Mouse (Mus musculus): ENCODE results near the gene Dcdc2b. TPM values are rescaled to one million over a fixed set of nuclear protein-coding genes. Genes with fewer than 3 reads are reported as not detected.

Dcdc2b gene
- polyA plus RNA-seq, 1 experiment from 2014 or later: 1.5 TPM

DNA sequence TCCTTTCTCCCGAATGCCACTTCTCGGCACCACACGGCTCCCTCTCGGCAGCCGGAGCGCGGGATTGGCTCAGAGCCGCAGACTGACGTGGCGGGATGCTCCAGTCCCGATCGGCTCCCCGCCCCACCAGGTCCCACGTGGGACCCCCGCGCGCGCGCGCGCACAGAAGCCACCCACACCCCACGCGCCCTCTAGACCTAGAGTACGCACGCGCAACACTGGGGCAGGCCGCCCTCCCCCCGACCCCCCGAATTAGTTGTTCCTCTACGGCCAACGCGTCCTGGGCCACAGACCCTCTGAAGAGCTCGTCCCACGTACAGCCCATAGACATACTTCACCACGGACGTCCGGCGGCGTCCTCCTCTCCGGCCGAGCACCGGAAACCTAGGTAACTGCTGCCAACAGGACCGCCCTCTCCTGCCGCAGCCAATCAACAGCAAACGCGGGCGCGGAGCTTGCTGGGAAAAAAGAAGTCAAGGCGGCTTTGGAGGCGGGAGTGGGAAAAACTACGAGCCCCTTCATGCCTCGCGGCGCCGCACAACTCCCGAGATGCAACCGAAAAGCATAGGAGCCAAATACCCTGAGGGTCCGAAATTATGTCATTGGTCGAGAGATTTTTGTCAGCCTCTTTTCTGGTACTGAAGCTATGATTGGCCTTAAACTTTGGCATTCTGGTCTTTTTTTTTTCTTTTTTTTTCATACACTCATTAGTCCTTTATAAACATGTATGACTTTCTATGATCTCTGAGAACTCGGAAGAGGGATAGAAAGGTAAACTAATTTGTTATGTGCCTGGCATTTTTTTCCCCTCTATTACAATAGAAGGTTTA is 26.8 kb upstream of the Dcdc2b start, which contains the start of gene Txlna:
Gene Txlna, minus strand, starts transcription at position 428 of the 830 bp plus-strand sequence.
- DNase-seq (ENCODE audit: low spot score) (peak; percentile 96), ATAC-seq (replicated peaks; ENCODE audit: low FRiP score) (peak; percentile 92)
- H3K36me3 ChIP-seq (ENCODE audit: control insufficient read depth, insufficient read depth, low read length): peaks cover 35% of the 10 kb centered on the region
- H3K9ac ChIP-seq (ENCODE audit: low read depth, low read length): peak within 1 kb of the TSS; percentile 75
- H3K27me3 ChIP-seq (replicated peaks; ENCODE audit: control insufficient read depth, insufficient read depth, low read length): no peaks in the 10 kb centered on the region
- peak within 1 kb of the TSS; percentile 72 for H3K4me3 ChIP-seq (ENCODE audit: low read depth, low read length)
- peak within 1 kb of the TSS; percentile 91 for H3K4me2 ChIP-seq
- 1% methylated on average over 60 of the region's 60 CpGs for WGBS
- peak within 1 kb of the TSS; percentile 82 for H3K27ac ChIP-seq (ENCODE audit: low read depth, low read length)
- no peaks in the 10 kb centered on the region for H3K9me3 ChIP-seq (ENCODE audit: control insufficient read depth, low read length)
- peaks cover 16% of the 10 kb centered on the region for H3K4me1 ChIP-seq (replicated peaks; ENCODE audit: control insufficient read depth, insufficient read depth, low read length)

DNA sequence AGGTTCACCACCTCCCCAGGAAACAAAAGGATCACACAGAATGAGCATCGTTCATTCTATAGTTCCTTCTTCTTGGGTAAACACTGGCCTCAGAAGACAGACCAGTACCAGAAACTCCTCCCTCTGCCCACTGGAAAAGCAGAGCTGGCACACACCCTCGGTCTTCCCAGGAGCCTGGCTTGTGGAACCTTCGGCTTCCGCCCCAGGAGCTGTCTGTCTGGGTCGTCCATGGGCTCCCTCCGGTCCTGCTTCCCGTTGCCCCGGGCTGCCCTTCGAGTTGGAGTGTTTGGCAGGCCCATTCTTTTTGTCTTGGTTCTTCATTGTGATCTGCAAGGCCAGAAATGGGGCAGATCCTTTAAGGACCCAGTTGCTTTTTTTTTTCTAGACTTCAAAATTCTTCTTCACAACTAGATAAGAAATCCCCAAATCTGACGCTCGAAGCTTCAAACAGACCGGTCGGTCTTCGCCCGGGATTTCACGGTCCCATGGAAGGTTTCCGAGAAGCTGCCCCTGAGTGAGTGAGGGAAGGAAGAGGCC is 26.1 kb upstream of the Dcdc2b start:
- DNase-seq (ENCODE audit: low spot score): peak; percentile 49
- WGBS: 7% methylated on average over 17 of the region's 17 CpGs
- H3K27ac ChIP-seq (ENCODE audit: low read depth, low read length): peak overlapping the region; percentile 82
- peaks cover 16% of the 10 kb centered on the region for H3K4me1 ChIP-seq (replicated peaks; ENCODE audit: control insufficient read depth, insufficient read depth, low read length)
- peak overlapping the region; percentile 91 for H3K4me2 ChIP-seq
- no peaks in the 10 kb centered on the region for H3K9me3 ChIP-seq (ENCODE audit: control insufficient read depth, low read length)
- no peak for ATAC-seq (replicated peaks; ENCODE audit: low FRiP score)
- H3K9ac ChIP-seq (ENCODE audit: low read depth, low read length): peak overlapping the region; percentile 75
- H3K36me3 ChIP-seq (ENCODE audit: control insufficient read depth, insufficient read depth, low read length): peaks cover 35% of the 10 kb centered on the region
- H3K4me3 ChIP-seq (ENCODE audit: low read depth, low read length): peak overlapping the region; percentile 72
- no peaks in the 10 kb centered on the region for H3K27me3 ChIP-seq (replicated peaks; ENCODE audit: control insufficient read depth, insufficient read depth, low read length)

DNA sequence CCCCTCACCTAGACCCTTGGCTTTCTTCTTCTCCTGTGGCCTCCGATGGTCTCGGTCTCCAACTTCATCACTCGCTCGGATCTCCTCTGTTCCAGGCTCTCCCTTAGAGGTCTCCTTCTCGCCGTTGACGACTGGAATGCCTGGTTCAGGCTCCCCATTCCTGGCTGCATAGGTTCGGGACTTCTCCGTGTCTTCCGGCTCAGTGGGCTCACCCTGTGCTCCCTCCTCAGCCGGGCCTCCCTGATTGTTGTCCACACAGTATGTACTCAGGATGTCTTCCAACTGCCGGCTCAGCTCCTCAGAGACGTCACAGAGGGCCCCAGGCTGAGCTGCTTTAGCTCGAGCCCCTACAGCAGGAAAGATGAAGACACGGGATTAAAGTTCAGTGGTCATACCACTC is 25.2 kb upstream of the Dcdc2b start:
- 89% methylated on average over 15 of the region's 15 CpGs for WGBS
- Histone ChIP-seq H3K4me1 (replicated peaks; ENCODE audit: control insufficient read depth, insufficient read depth, low read length) (peaks cover 20% of the 10 kb centered on the region), H3K9ac (ENCODE audit: low read depth, low read length) (peak overlapping the region; percentile 75), H3K27ac (ENCODE audit: low read depth, low read length) (peak overlapping the region; percentile 82; the same call in 1 of the 2 replicates), H3K36me3 (ENCODE audit: control insufficient read depth, insufficient read depth, low read length) (peaks cover 39% of the 10 kb centered on the region), H3K4me2 (peak overlapping the region; percentile 91), H3K27me3 (replicated peaks; ENCODE audit: control insufficient read depth, insufficient read depth, low read length) (no peaks in the 10 kb centered on the region), H3K4me3 (ENCODE audit: low read depth, low read length) (peak overlapping the region; percentile 72), H3K9me3 (ENCODE audit: control insufficient read depth, low read length) (no peaks in the 10 kb centered on the region)
- DNase-seq (ENCODE audit: low spot score) (no peak), ATAC-seq (replicated peaks; ENCODE audit: low FRiP score) (no peak)

DNA sequence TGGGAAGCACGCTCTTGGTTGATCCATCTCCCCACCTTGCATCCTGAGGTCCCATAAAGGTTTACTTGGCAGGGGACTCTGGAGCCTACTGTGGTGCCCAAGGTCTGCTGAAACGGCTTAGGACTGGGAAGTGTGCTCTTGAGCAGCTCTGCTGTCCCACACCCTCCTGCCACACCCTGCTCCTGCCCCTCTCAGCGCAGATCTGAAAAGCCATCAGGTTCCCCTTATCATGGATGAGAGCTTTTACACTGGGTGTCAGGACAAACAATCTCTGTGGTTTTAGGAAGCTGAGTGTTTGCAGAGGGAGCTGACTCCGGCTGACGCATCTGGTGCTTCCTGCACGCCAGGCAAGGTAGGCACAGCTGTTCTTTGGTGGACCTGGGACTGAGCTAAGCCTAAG is 19.8 kb upstream of the Dcdc2b start:
- no peak overlapping the region for H3K9ac ChIP-seq (ENCODE audit: low read depth, low read length)
- H3K36me3 ChIP-seq (ENCODE audit: control insufficient read depth, insufficient read depth, low read length): peaks cover 77% of the 10 kb centered on the region
- ATAC-seq (replicated peaks; ENCODE audit: low FRiP score) (peak; percentile 70), DNase-seq (ENCODE audit: low spot score) (no peak)
- no peak overlapping the region for H3K4me3 ChIP-seq (ENCODE audit: low read depth, low read length)
- H3K27ac ChIP-seq (ENCODE audit: low read depth, low read length): no peak overlapping the region
- H3K4me2 ChIP-seq: no peak overlapping the region; the same call in 1 of the 2 replicates
- H3K9me3 ChIP-seq (ENCODE audit: control insufficient read depth, low read length): no peaks in the 10 kb centered on the region
- H3K4me1 ChIP-seq (replicated peaks; ENCODE audit: control insufficient read depth, insufficient read depth, low read length): peaks cover 14% of the 10 kb centered on the region
- H3K27me3 ChIP-seq (replicated peaks; ENCODE audit: control insufficient read depth, insufficient read depth, low read length): no peaks in the 10 kb centered on the region
- 69% methylated on average over 6 of the region's 6 CpGs for WGBS

DNA sequence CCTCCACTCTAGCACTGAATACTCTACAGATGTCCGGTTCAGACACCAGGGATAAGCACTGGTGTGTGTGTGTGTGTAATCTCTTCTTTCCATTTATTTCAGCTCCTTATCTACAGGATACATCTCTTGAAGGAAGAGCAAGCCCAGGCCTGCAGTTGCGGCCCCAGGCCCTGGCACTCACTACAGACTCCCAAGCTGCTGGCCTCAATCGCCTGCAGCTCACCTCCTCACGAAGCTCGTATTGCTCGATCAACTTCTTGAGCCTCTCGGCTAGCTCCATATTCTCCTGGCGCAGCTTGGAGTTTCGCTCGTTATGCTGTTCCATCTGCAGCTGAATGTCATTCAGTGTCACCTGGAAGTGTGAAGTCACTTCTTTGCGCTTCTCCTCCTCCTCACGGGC is 17.8 kb upstream of the Dcdc2b start:
- Histone ChIP-seq H3K4me2 (no peak overlapping the region), H3K27me3 (replicated peaks; ENCODE audit: control insufficient read depth, insufficient read depth, low read length) (no peaks in the 10 kb centered on the region), H3K36me3 (ENCODE audit: control insufficient read depth, insufficient read depth, low read length) (peaks cover 80% of the 10 kb centered on the region), H3K27ac (ENCODE audit: low read depth, low read length) (no peak overlapping the region), H3K4me1 (replicated peaks; ENCODE audit: control insufficient read depth, insufficient read depth, low read length) (peaks cover 10% of the 10 kb centered on the region), H3K9ac (ENCODE audit: low read depth, low read length) (no peak overlapping the region), H3K9me3 (ENCODE audit: control insufficient read depth, low read length) (no peaks in the 10 kb centered on the region), H3K4me3 (ENCODE audit: low read depth, low read length) (no peak overlapping the region)
- ATAC-seq (replicated peaks; ENCODE audit: low FRiP score) (no peak), DNase-seq (ENCODE audit: low spot score) (no peak)
- WGBS: 92% methylated on average over 12 of the region's 12 CpGs

DNA sequence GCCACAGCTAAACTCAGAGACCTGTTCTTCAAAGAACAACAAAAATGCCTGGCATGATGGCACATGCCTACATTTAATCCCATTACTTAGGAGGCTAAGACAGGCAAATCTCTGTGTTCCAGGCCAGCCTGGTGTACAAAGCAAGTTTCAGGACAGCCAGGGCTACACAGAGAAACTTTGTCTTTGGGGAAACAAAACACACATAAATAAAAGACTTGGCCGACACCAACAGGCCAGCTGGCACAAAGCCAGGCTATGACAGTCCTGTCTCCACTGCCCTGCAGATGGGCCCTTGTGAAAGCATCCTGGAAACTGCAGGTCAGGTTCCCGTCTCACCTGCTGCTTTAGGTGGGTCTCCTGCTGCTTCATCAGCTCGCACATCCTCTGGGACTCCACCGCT is 16.9 kb upstream of the Dcdc2b start:
- no peak for DNase-seq (ENCODE audit: low spot score)
- H3K4me3 ChIP-seq (ENCODE audit: low read depth, low read length): no peak overlapping the region

DNA sequence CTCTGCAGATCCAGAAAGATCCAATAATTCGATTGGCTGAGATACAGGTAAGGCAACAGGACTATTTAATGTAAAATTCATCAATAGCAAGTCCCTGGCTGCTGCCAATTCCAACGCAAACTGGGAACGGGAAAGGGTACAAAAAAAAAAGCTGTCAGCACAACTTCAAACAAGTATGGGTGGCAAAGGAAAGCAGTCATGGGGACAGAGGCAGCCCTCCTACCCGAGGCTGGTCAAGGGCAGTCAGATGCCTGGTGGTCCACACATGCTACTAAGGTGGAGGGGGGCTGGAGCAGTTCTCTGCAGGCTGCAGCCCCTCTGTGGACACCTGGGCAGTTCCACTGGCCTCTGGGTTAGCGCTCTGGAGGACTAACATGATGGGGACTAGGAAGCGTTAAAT is 12.0 kb upstream of the Dcdc2b start:
- no peak for DNase-seq (ENCODE audit: low spot score)
- peaks cover 40% of the 10 kb centered on the region for H3K36me3 ChIP-seq (ENCODE audit: control insufficient read depth, insufficient read depth, low read length)
- no peak overlapping the region for H3K4me2 ChIP-seq
- H3K9ac ChIP-seq (ENCODE audit: low read depth, low read length): no peak overlapping the region
- H3K4me1 ChIP-seq (replicated peaks; ENCODE audit: control insufficient read depth, insufficient read depth, low read length): peaks cover 22% of the 10 kb centered on the region
- H3K27ac ChIP-seq (ENCODE audit: low read depth, low read length): no peak overlapping the region
- no peak for ATAC-seq (replicated peaks; ENCODE audit: low FRiP score)
- no peaks in the 10 kb centered on the region for H3K9me3 ChIP-seq (ENCODE audit: control insufficient read depth, low read length)
- WGBS: 74% methylated on average over 6 of the region's 6 CpGs
- H3K4me3 ChIP-seq (ENCODE audit: low read depth, low read length): no peak overlapping the region
- no peaks in the 10 kb centered on the region for H3K27me3 ChIP-seq (replicated peaks; ENCODE audit: control insufficient read depth, insufficient read depth, low read length)

More for the DNA sequence above, 16.9 kb upstream of the Dcdc2b start:
- H3K9me3 ChIP-seq (ENCODE audit: control insufficient read depth, low read length): no peaks in the 10 kb centered on the region
- H3K36me3 ChIP-seq (ENCODE audit: control insufficient read depth, insufficient read depth, low read length): peaks cover 80% of the 10 kb centered on the region
- peaks cover 10% of the 10 kb centered on the region for H3K4me1 ChIP-seq (replicated peaks; ENCODE audit: control insufficient read depth, insufficient read depth, low read length)
- no peak overlapping the region for H3K27ac ChIP-seq (ENCODE audit: low read depth, low read length)
- H3K9ac ChIP-seq (ENCODE audit: low read depth, low read length): no peak overlapping the region
- no peak for ATAC-seq (replicated peaks; ENCODE audit: low FRiP score)
- no peak overlapping the region for H3K4me2 ChIP-seq
- H3K27me3 ChIP-seq (replicated peaks; ENCODE audit: control insufficient read depth, insufficient read depth, low read length): no peaks in the 10 kb centered on the region
- WGBS: 90% methylated on average over 4 of the region's 4 CpGs

DNA sequence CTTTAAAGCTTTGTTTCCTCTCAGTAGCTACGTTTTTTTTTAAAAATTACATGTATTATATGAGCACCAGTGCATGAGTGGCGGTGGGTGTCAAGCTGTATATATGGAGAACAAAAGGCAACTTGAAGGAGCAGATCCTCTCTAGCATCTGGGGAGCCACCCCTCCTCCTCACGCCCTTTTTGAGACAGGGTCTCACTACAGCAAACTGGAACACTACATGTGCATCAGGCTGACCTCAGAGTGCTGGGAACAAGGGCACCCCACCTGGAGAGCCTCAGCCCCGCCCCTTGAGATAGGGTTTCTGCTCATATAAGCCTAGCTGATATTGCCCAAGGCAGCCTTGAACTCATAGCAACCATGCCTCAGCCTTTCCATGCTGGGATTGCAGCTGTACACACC is 11.4 kb upstream of the Dcdc2b start:
- H3K4me1 ChIP-seq (replicated peaks; ENCODE audit: control insufficient read depth, insufficient read depth, low read length): peaks cover 22% of the 10 kb centered on the region
- 49% methylated on average over 4 of the region's 4 CpGs for WGBS

More for the DNA sequence above, 11.4 kb upstream of the Dcdc2b start:
- Histone ChIP-seq H3K9ac (ENCODE audit: low read depth, low read length) (no peak overlapping the region; the same call in 1 of the 2 replicates), H3K27me3 (replicated peaks; ENCODE audit: control insufficient read depth, insufficient read depth, low read length) (no peaks in the 10 kb centered on the region), H3K4me2 (peak overlapping the region; percentile 73), H3K9me3 (ENCODE audit: control insufficient read depth, low read length) (no peaks in the 10 kb centered on the region), H3K36me3 (ENCODE audit: control insufficient read depth, insufficient read depth, low read length) (peaks cover 35% of the 10 kb centered on the region), H3K4me3 (ENCODE audit: low read depth, low read length) (no peak overlapping the region), H3K27ac (ENCODE audit: low read depth, low read length) (no peak overlapping the region)
- ATAC-seq (replicated peaks; ENCODE audit: low FRiP score) (no peak), DNase-seq (ENCODE audit: low spot score) (no peak)
